Mouse (Mus musculus) cerebellum, adult (tissue): Measurements from ENCODE around the gene Als2.

Experiments
- ATAC-seq: cut with Nextera tagmentation; 2 replicates; pipeline ENCODE4 v1.9.2; 2017; ENCODE audit warnings: mild to moderate bottlenecking, moderate library complexity, mixed read lengths; ENCODE audit not compliant: insufficient number of reproducible peaks, low FRiP score, low TSS enrichment

Als2 gene

GRCm38 (mm10) chr1:59167654-59168425 is 69.2 kb downstream of the Als2 start:
- ATAC-seq: no peak

DNA sequence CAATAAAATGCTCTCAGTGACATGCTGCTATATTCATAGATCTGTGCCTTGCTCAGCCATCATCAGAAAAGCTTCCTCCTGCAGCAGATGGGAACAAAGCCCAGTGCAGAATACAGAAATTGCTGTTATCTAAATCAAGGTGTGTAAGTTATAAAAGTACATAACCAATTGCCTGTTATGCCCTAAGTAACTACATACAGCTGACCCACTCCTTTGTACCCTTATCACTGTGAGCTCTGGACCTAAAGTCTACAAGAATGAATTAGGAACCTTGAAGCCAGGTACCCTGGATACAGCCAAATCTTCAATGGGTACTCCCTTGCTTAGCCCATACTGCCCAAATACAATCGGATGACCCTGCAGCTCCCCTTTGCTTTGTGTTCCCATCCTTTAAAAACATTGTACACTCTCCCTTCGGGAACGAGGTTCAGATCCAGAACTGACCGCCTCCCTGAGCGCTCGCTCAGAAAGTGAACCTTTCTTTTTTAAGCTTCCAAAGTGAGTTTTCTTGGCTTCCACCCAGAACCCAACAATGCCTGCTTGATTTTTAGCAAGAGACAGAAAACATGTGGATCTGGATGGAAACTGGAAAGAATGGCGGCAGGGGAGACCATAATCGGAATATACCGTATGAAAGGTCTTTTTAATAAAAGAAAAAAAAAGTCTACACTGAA is 70.7 kb downstream of the Als2 start:
- no peak for ATAC-seq

DNA sequence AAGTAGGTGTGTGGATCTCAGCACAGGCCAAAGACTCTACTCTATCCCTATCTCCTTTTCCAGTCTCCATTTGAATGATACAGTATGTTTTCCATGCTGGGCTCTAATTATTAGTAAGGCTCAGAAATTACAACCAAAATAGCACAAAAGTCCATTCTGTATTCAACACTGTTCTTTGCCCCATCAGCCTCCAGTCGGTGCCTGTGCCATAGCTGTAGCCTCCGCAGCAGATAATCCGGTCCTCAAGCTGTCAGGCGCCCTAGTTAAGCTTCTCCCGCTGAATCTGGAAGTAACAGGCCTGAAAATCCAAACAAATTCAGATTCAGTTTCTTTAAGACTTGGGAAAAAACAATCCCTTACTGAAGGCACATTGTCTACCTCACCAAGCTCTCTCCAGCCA is 73.1 kb downstream of the Als2 start:
- no peak for ATAC-seq

DNA sequence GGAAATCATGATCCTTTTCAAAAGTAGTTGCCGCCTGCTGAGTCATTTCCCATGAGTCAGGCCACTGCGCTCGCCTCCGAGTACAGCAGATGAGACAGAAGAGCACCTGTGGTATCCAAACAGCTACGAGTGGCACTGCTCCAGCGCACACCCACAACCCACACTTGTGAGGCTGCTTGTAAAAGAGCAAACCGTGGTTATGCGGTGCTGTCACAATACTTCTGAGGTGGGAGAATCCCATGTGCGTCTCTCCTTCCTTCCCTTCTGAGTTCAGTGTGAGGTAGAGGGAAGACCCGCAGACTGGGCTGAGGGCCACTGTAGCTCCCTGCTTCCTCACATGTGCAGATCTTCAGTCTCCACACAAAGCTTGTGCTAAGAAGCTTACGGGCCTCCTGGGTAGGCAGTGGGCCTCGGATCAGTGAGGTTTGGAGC is 74.0 kb downstream of the Als2 start, which contains the start of gene Mpp4:
TSS of gene Mpp4 (minus strand) at position 360 of the 432 bp plus-strand sequence.
- no peak for ATAC-seq

- no peak for ATAC-seq
These were observed 74.6 kb downstream of the Als2 start for GRCm38 (mm10) chr1:59162309-59163024.

GRCm38 (mm10) chr1:59161396-59161795 is 75.6 kb downstream of the Als2 start:
- no peak for ATAC-seq

GRCm38 (mm10) chr1:59160871-59161270 is 76.2 kb downstream of the Als2 start:
- ATAC-seq: no peak

DNA sequence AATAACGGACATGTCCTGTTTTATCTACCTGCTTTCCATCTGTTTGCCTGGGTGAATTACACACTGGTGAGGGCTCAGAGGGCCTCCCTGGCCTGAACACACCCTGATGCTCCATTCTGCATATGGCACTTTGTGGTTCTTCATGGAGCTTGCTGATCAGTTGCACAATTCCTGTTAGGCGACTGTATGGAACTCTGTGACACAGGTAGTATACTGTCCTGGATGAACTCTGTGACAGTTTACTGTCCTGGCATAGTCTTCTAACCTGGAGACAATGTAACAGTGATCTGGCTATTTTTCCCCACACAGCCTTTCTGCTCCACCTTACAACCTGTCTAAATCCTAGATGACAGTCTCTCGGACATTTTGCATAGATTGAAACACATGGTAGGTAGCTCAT is 77.9 kb downstream of the Als2 start:
- ATAC-seq: no peak

DNA sequence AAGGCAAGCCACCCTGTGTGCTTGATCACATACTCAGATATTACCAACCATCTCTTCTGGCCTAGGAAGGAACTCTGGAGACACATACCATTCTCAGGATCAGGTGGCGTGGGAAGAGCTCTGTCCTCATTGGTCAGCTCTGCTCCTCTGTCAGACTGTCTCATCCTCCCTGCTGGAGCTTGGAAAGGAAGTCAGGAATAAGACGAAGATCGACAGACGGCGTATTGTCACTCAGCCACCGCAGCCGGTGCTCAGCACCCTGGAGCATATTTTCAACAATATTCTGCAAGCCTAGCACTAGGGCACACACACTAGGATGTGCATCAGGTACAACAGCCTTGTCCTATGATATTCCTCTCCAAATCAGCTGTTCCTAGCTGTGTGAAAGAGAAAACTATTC is 78.5 kb downstream of the Als2 start:
- peak; percentile 37; the same call in 1 of the 2 replicates for ATAC-seq

GRCm38 (mm10) chr1:59157846-59158245 is 79.2 kb downstream of the Als2 start:
- no peak for ATAC-seq

GRCm38 (mm10) chr1:59152346-59152745 is 84.7 kb downstream of the Als2 start:
- ATAC-seq: no peak

GRCm38 (mm10) chr1:59150542-59150941 is 86.5 kb downstream of the Als2 start:
- no peak for ATAC-seq

GRCm38 (mm10) chr1:59144543-59144942 is 92.5 kb downstream of the Als2 start:
- ATAC-seq: no peak; the same call in 1 of the 2 replicates

GRCm38 (mm10) chr1:59142809-59143208 is 94.2 kb downstream of the Als2 start:
- no peak for ATAC-seq

- ATAC-seq: no peak
These were observed 102.6 kb downstream of the Als2 start for GRCm38 (mm10) chr1:59134419-59134818.

DNA sequence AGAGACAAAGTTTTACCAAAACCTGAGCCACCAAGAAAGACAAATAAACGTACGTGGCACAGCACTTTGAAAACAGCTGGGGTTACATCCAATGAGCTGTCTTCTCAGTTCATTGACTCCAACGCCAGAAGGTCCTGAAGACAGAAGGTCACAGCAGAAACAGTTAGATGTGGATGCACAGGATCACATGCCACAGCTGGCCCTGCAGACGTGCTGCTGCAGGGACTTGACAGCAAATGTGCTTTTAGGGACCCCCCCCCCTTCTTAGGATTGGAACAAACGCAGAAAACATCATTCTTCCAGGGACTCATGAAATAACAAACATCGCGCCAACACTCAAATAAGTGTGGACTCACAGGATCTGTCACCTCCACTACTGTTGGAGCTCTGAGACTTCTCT is 108.2 kb downstream of the Als2 start:
- ATAC-seq: no peak

DNA sequence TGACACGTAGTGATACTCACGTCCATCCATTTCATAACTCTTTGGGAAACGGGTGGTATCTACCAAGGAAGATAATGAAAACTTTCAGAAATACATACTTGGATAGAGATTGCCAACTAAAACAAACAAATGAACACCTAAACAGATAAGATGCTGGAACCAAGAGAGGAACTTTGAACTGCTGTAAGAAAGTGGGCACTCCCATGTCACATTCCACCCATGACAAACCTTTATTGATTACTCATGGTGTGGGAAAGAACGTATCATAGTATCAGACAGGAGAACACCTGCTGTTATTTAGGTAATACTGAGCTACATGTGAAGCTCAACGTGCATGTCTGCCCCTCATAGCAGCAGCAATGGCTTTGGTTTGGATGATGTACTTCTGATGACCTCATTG is 111.5 kb downstream of the Als2 start:
- no peak for ATAC-seq

- peak; percentile 97 for ATAC-seq
These were observed 117.1 kb downstream of the Als2 start, which contains the start of gene Tmem237 for GRCm38 (mm10) chr1:59119720-59120457. Gene Tmem237 (minus strand): TSS chr1:59120408.
